Mouse (Mus musculus) small intestine, adult 2 months (tissue): ENCODE measurements at regions not wholly inside any gene's neighbourhood (a gene's known extent, or its start where the extent isn't known, plus 50 kb on each side); places are given as distances from the start of the nearest gene placed in this dataset.

Experiments used
- CTCF ChIP-seq: fragments of 200-500 bp; IDR thresholded peaks from 2 replicates; pipeline ENCODE4 v1.5.1; 2012; ENCODE audit warnings: low read depth, mild to moderate bottlenecking, control low read depth, inconsistent platforms, low read length, moderate library complexity, mixed read lengths; ENCODE audit not compliant: insufficient replicate concordance, insufficient read length; ENCODE audit errors: extremely low read depth
- POLR2A ChIP-seq: fragments of 200-500 bp; IDR thresholded peaks from 2 replicates; pipeline ENCODE4 v1.6.1; 2012; ENCODE audit warnings: low read depth, mild to moderate bottlenecking, control low read depth, inconsistent platforms, low read length, moderate library complexity

DNA sequence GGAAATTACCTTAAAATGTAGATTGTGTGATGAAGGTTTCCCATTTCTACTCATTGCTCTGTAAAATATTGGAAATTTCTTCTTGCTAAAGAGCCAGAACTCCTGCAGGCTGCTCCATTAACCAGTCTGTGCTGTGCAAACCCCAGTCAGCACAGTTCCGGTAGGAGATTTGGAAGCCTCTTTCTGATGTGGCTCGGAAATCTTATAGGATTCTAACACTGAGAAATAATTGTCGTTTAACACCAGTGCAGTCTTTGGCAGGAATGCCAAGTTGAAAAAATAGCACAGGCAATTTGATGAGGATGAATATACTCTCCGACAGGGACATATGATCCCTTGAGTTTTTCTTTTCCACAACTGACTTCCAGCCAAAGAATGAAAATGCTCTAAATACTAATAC, 176.1 kb downstream of the Gm28710 start:
- TF ChIP-seq CTCF (no peak), POLR2A (no peak)
